Mouse (Mus musculus) ES-E14 (cell line): ENCODE data around the gene Sigirr.

Source experiments
- CHD2 ChIP-seq: IDR thresholded peaks from 2 replicates; pipeline ENCODE4 v1.6.1; 2014; ENCODE audit warnings: mild to moderate bottlenecking, low read depth, low read length, inconsistent platforms
- MAFK ChIP-seq: IDR thresholded peaks from 2 replicates; pipeline ENCODE4 v1.6.1; 2014; ENCODE audit warnings: mild to moderate bottlenecking, low read depth, low read length, inconsistent platforms; ENCODE audit not compliant: insufficient read depth
- ZC3H11A ChIP-seq: IDR thresholded peaks from 2 replicates; pipeline ENCODE4 v1.6.1; 2012; ENCODE audit warnings: low read depth, mild to moderate bottlenecking, inconsistent platforms, low read length, borderline replicate concordance
- ZNF384 ChIP-seq: IDR thresholded peaks from 2 replicates; pipeline ENCODE4 v1.6.1; 2012; ENCODE audit warnings: low read depth, low read length, inconsistent platforms

GRCm38 (mm10) chr7:141060426-141061242, 39.7 kb downstream of the Sigirr start, which contains the start of gene B4galnt4:
- TF ChIP-seq ZC3H11A (no peak), CHD2 (no peak), ZNF384 (no peak), MAFK (no peak)
